17 mouse cellular contexts compared by ENCODE assay signal in the genomic region with DNA sequence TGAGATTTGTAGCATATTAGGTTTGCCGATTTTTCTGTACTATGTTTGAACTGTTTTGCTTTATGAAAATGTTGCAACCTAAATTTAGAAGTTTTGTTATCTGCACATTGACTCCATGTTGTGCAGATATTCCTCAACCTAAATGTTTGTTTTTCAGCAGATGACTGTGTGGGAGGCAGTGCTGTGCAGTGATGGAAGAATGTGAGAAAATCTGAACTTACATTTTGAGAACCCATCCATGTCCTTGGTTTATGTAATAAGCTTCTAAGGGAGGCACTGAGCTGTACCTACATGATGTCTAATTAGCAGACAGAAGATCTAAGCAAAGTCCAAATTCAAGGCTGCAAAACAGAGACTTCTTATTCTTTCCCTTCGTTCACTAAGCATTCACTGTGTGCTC. TPM values are rescaled to one million over a fixed set of nuclear protein-coding genes. Genes with fewer than 3 reads are reported as not detected.
A peak's percentile ranks its signal among the peaks of the same experiment; 100 is the strongest.
DNase-seq lines count a peak whose midpoint lies in the region; ATAC-seq lines count a peak whose summit lies in the region.
"Had no signal": no experiment of that assay in that cellular context is flagged by ENCODE, and none has a peak within 500 bp of the region (broad histone marks: within the 10 kb centered on the region; RNA-seq: fewer than 3 reads in every experiment).

No protein-coding gene starts in this region.

- peak; percentile 77 for ATAC-seq in frontal cortex, adult (ENCODE audit: low TSS enrichment)
- ATAC-seq: CD4-positive, CD25-positive, alpha-beta regulatory T cell, adult 4 months; forebrain, embryonic 16.5 days had no signal

- DNase-seq in frontal cortex, postnatal 25 days (ENCODE audit: low spot score in 2 of 2): no peak
- DNase-seq in layer of hippocampus, adult 9-11 months: peak; percentile 19
- DNase-seq in layer of hippocampus, adult 9-10 months (ENCODE audit: low spot score): no peak
- peak; percentile 38 to 77 for DNase-seq in left cerebral cortex, postnatal 25 days (ENCODE audit: low spot score in 2 of 2)
- DNase-seq in left cerebral cortex, postnatal 36 days (ENCODE audit: low spot score in 2 of 2): no peak
- DNase-seq in yolk sac, embryonic 10.5 days (ENCODE audit: low spot score): no peak
- DNase-seq: adrenal gland, adult 8-10 months; adrenal gland, postnatal 36 days; B cell, adult 2 months; cerebellum, adult 11 months; cerebellum, adult 8-10 months; cerebellum, postnatal 14 days; gastrocnemius, postnatal 10 days; heart, adult 2 months had no signal

- intact Hi-C loops in left cerebral cortex, postnatal 25 days (cut with DNase I): loop anchor here (2.0 kb wide), 1 partner anchor 41 kb away; no protein-coding TSS in a partner anchor
- intact Hi-C loops in left cerebral cortex, postnatal 36 days (cut with DNase I): no loop called here

RNA-seq across cellular contexts. Expression of a gene that starts 42.4 kb away (rescaled TPM):
- total RNA-seq in left cerebral cortex, postnatal 25 days (2021): 10 to 100 TPM; 93.2 to 97.8 TPM
- 10 to 100 TPM; 97.1 to 97.8 TPM for total RNA-seq in left cerebral cortex, postnatal 36 days (2021)

RNA-seq across cellular contexts. Expression of a gene that starts 50.2 kb away (rescaled TPM):
- 10 to 100 TPM; 49.2 to 54.5 TPM for total RNA-seq in left cerebral cortex, postnatal 25 days (2021)
- total RNA-seq in left cerebral cortex, postnatal 36 days (2021): 10 to 100 TPM; 53.0 TPM

Comparison
In these comparisons a context has a peak if more than half of its experiments do, and no peak if none do; other contexts are left out.
1. DNase-seq: peak in layer of hippocampus, adult 9-11 months (single experiment) and left cerebral cortex, postnatal 25 days (2 of 2); none in frontal cortex, postnatal 25 days (0 of 2), layer of hippocampus, adult 9-10 months (single experiment), left cerebral cortex, postnatal 36 days (0 of 2) and yolk sac, embryonic 10.5 days (single experiment).